Mouse (Mus musculus): ENCODE results near the gene Ptprn2. TPM values are rescaled to one million over a fixed set of nuclear protein-coding genes. Genes with fewer than 3 reads are reported as not detected.

Gene Ptprn2
- polyA plus RNA-seq, 1 experiment = 0.37 TPM

DNA sequence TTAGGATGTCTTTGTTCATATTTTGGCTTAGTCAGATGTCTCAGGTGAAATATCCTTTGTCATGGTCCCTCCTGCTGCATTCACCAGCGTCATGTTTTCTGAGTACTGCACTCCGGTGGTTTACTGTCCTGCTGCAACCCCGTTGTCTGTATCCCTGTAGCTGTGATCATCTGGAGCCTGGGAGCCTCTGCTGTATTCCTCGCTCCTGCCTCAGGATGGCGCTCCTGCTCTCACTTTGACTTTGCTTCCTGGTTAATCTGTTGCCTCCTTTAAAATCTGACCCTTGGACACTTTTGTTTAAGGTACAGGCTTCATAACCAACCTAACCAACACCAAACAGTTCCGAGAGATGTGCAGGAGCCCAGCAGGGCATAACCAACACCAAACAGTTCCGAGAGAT is 342.2 kb downstream of the Ptprn2 start:
- Histone ChIP-seq H3K36me3 (ENCODE audit: control insufficient read depth, insufficient read depth, low read length, poor library complexity, severe bottlenecking) (no peaks in the 10 kb centered on the region), H3K9me3 (replicated peaks; ENCODE audit: control insufficient read depth, insufficient read depth, low read length, poor library complexity, severe bottlenecking) (no peaks in the 10 kb centered on the region; the same call in 1 of the 2 replicates), H3K27ac (ENCODE audit: insufficient read depth, low read length) (no peak overlapping the region), H3K9ac (ENCODE audit: low read depth, poor library complexity, severe bottlenecking) (no peak overlapping the region), H3K27me3 (ENCODE audit: control insufficient read depth, insufficient read depth, low read length, poor library complexity, severe bottlenecking) (no peaks in the 10 kb centered on the region), H3K4me1 (ENCODE audit: control insufficient read depth, insufficient read depth, low read length) (no peaks in the 10 kb centered on the region), H3K4me3 (ENCODE audit: low read depth, low read length) (no peak overlapping the region)
- TF ChIP-seq EP300 (IDR thresholded peaks at IDR 0.05; ENCODE audit: insufficient read depth, low read depth, low read length) (no peak), POLR2A (IDR thresholded peaks at IDR 0.05; ENCODE audit: insufficient read depth, low read length) (no peak), CTCF (IDR thresholded peaks at IDR 0.05; ENCODE audit: low read depth, low read length) (peak; percentile 55)

DNA sequence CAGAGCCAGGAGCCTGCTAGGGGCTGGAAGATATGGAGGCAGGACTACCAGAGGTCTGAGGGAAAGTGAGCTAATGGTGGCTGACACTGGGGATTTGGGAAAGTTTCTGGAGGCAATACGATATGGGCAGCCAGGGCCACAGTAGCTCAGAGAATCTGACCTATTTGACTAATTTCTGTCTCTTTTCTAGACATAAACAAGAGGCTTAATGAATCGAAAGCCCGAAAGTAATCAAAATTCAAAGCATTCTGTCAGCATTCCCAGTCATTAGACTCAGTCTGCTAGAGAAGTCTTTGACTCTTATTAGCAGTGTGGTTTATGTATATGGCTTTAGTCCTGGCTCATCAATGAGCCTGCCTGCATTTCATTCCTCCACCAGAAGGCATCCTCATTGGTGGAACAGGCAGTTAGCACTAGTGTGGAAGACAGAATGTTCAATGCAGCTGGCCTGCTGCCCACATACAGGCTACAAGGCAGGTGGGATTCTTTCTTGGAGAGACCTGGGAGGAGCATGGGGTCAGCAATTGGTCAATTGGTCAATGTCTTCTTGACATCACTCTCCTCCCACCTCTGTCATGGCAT is 353.2 kb downstream of the Ptprn2 start:
- H3K27ac ChIP-seq (ENCODE audit: insufficient read depth, low read length) = no peak overlapping the region
- peaks cover 2% of the 10 kb centered on the region; the same call in 1 of the 2 replicates for H3K27me3 ChIP-seq (ENCODE audit: control insufficient read depth, insufficient read depth, low read length, poor library complexity, severe bottlenecking)
- H3K4me1 ChIP-seq (ENCODE audit: control insufficient read depth, insufficient read depth, low read length) = no peaks in the 10 kb centered on the region
- no peak overlapping the region for H3K9ac ChIP-seq (ENCODE audit: low read depth, poor library complexity, severe bottlenecking)
- H3K36me3 ChIP-seq (ENCODE audit: control insufficient read depth, insufficient read depth, low read length, poor library complexity, severe bottlenecking) = no peaks in the 10 kb centered on the region
- H3K9me3 ChIP-seq (replicated peaks; ENCODE audit: control insufficient read depth, insufficient read depth, low read length, poor library complexity, severe bottlenecking) = no peaks in the 10 kb centered on the region
- no peak overlapping the region for H3K4me3 ChIP-seq (ENCODE audit: low read depth, low read length)
- TF ChIP-seq CTCF (IDR thresholded peaks at IDR 0.05; ENCODE audit: low read depth, low read length) (no peak), POLR2A (IDR thresholded peaks at IDR 0.05; ENCODE audit: insufficient read depth, low read length) (no peak), EP300 (IDR thresholded peaks at IDR 0.05; ENCODE audit: insufficient read depth, low read depth, low read length) (no peak)

DNA sequence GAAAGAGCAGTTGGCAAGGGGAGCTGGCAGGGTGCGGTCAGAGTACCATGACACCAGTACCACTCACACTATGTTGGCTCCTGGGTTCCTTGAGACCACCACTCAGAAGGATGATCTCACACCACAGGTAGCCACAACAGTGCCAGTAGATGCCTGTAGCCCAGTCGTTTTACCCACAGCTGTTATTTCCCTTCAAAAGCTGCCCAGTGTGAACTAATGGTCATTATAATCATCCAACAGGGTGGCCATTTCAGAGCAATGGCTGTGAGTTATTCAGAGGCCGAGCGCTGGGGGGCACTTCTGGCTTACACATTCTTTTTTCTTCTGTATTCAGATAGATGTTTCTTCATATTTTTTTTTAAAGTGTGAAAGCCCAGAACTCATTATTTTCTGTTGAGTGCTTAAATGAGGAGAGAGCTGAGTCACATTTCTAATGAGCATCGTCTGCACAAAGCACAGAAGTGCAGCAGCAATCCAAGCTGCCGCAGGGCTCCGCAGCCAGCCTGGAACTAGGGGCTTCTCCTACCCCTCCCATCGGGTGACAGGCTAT is 357.3 kb downstream of the Ptprn2 start:
- Histone ChIP-seq H3K36me3 (ENCODE audit: control insufficient read depth, insufficient read depth, low read length, poor library complexity, severe bottlenecking) (no peaks in the 10 kb centered on the region), H3K27me3 (ENCODE audit: control insufficient read depth, insufficient read depth, low read length, poor library complexity, severe bottlenecking) (no peaks in the 10 kb centered on the region; the same call in 1 of the 2 replicates)

DNA sequence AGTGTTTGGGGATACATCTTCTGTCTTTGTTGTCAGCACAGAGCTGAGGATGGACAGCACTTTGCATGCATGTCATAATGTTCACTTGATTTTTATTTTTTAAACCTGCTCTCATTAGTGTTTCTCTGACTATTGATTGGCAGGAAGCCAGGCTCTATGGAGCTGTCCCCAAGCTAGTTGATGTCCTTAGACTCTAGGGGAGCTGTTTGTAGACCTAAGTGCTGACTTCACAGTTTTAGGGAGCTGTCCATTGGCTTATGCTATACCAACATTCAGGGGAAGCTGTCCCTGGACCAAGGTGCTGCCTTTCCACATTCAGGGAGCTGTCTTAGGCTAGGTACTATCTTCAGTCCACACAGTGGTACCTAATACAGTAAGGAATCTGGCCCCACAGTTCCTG is 360.7 kb downstream of the Ptprn2 start:
- TF ChIP-seq POLR2A (IDR thresholded peaks at IDR 0.05; ENCODE audit: insufficient read depth, low read length) (no peak), EP300 (IDR thresholded peaks at IDR 0.05; ENCODE audit: insufficient read depth, low read depth, low read length) (no peak), CTCF (IDR thresholded peaks at IDR 0.05; ENCODE audit: low read depth, low read length) (no peak)
- H3K9ac ChIP-seq (ENCODE audit: low read depth, poor library complexity, severe bottlenecking) = no peak overlapping the region
- H3K27ac ChIP-seq (ENCODE audit: insufficient read depth, low read length) = no peak overlapping the region
- H3K4me3 ChIP-seq (ENCODE audit: low read depth, low read length) = no peak overlapping the region
- no peaks in the 10 kb centered on the region for H3K4me1 ChIP-seq (ENCODE audit: control insufficient read depth, insufficient read depth, low read length)
- H3K9me3 ChIP-seq (replicated peaks; ENCODE audit: control insufficient read depth, insufficient read depth, low read length, poor library complexity, severe bottlenecking) = no peaks in the 10 kb centered on the region
- no peaks in the 10 kb centered on the region for H3K36me3 ChIP-seq (ENCODE audit: control insufficient read depth, insufficient read depth, low read length, poor library complexity, severe bottlenecking)
- H3K27me3 ChIP-seq (ENCODE audit: control insufficient read depth, insufficient read depth, low read length, poor library complexity, severe bottlenecking) = no peaks in the 10 kb centered on the region; the same call in 1 of the 2 replicates

More for the DNA sequence above, 357.3 kb downstream of the Ptprn2 start:
- Histone ChIP-seq H3K27ac (ENCODE audit: insufficient read depth, low read length) (no peak overlapping the region), H3K4me3 (ENCODE audit: low read depth, low read length) (no peak overlapping the region), H3K9me3 (replicated peaks; ENCODE audit: control insufficient read depth, insufficient read depth, low read length, poor library complexity, severe bottlenecking) (no peaks in the 10 kb centered on the region), H3K9ac (ENCODE audit: low read depth, poor library complexity, severe bottlenecking) (no peak overlapping the region), H3K4me1 (ENCODE audit: control insufficient read depth, insufficient read depth, low read length) (no peaks in the 10 kb centered on the region)
- no peak for TF ChIP-seq EP300 (IDR thresholded peaks at IDR 0.05; ENCODE audit: insufficient read depth, low read depth, low read length)
- no peak for TF ChIP-seq POLR2A (IDR thresholded peaks at IDR 0.05; ENCODE audit: insufficient read depth, low read length)
- TF ChIP-seq CTCF (IDR thresholded peaks at IDR 0.05; ENCODE audit: low read depth, low read length) = no peak

DNA sequence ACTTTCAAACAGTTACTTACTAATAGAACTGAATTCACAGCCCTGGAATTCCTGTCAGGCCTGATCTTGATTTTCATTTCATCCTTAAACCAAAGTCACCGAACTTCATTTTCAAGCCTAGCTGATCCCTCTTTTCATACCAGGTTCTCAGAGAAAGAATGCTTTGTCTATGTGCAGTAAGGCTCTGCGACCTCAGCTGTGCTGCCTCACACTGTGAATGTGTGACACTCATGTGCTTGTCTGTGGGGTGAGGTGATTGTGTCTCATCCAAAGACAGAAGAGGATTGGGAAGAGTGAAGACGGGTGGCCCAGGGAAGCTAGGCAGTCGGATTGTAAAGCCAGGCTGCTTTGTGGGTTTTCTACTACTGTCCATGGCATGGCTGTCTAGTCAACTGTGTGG is 361.5 kb downstream of the Ptprn2 start:
- Histone ChIP-seq H3K4me1 (ENCODE audit: control insufficient read depth, insufficient read depth, low read length) (no peaks in the 10 kb centered on the region), H3K36me3 (ENCODE audit: control insufficient read depth, insufficient read depth, low read length, poor library complexity, severe bottlenecking) (no peaks in the 10 kb centered on the region), H3K9me3 (replicated peaks; ENCODE audit: control insufficient read depth, insufficient read depth, low read length, poor library complexity, severe bottlenecking) (no peaks in the 10 kb centered on the region), H3K4me3 (ENCODE audit: low read depth, low read length) (no peak overlapping the region), H3K27me3 (ENCODE audit: control insufficient read depth, insufficient read depth, low read length, poor library complexity, severe bottlenecking) (no peaks in the 10 kb centered on the region; the same call in 1 of the 2 replicates), H3K27ac (ENCODE audit: insufficient read depth, low read length) (no peak overlapping the region), H3K9ac (ENCODE audit: low read depth, poor library complexity, severe bottlenecking) (no peak overlapping the region)
- TF ChIP-seq CTCF (IDR thresholded peaks at IDR 0.05; ENCODE audit: low read depth, low read length) = no peak
- no peak for TF ChIP-seq EP300 (IDR thresholded peaks at IDR 0.05; ENCODE audit: insufficient read depth, low read depth, low read length)
- TF ChIP-seq POLR2A (IDR thresholded peaks at IDR 0.05; ENCODE audit: insufficient read depth, low read length) = no peak

DNA sequence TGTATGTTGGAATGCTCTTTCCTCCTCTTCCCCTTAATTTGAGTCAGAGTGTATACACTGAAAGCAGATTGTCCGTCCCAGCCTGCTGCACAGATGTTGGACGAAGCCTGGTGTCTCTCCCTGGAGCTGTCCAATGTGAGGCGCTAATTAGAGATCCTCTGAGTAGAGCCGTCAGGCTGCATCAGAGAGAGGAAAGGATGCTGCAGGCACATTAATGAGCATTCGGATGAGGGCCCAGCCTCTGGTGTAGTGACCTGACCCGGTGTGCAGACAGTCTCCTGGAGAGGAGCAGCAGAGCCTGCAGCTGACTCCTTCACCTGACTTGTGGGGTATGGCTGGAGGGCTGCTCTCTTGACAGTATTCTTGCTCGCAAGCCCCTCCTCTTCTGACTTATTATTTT is 370.8 kb downstream of the Ptprn2 start:
- no peak for TF ChIP-seq EP300 (IDR thresholded peaks at IDR 0.05; ENCODE audit: insufficient read depth, low read depth, low read length)
- no peak for TF ChIP-seq CTCF (IDR thresholded peaks at IDR 0.05; ENCODE audit: low read depth, low read length)
- TF ChIP-seq POLR2A (IDR thresholded peaks at IDR 0.05; ENCODE audit: insufficient read depth, low read length) = no peak
- Histone ChIP-seq H3K27me3 (ENCODE audit: control insufficient read depth, insufficient read depth, low read length, poor library complexity, severe bottlenecking) (no peaks in the 10 kb centered on the region), H3K36me3 (ENCODE audit: control insufficient read depth, insufficient read depth, low read length, poor library complexity, severe bottlenecking) (no peaks in the 10 kb centered on the region), H3K9me3 (replicated peaks; ENCODE audit: control insufficient read depth, insufficient read depth, low read length, poor library complexity, severe bottlenecking) (no peaks in the 10 kb centered on the region), H3K4me3 (ENCODE audit: low read depth, low read length) (no peak overlapping the region), H3K4me1 (ENCODE audit: control insufficient read depth, insufficient read depth, low read length) (no peaks in the 10 kb centered on the region), H3K27ac (ENCODE audit: insufficient read depth, low read length) (no peak overlapping the region), H3K9ac (ENCODE audit: low read depth, poor library complexity, severe bottlenecking) (no peak overlapping the region)

All from ES-Bruce4 (cell line).